Mouse (Mus musculus) CH12.LX (cell line): ENCODE data around the gene Arpp21.

Experiments
- CHD1 ChIP-seq: IDR thresholded peaks from 2 replicates; pipeline ENCODE4 v1.6.1; 2012; ENCODE audit warnings: low read depth, low read length, improper control_type of control experiment, inconsistent platforms
- CTCF ChIP-seq, 2 experiments: IDR thresholded peaks in 1 of 2; conservative IDR thresholded peaks in 1 of 2; 2 replicates each; pipeline ENCODE4 v1.5.1; 2011 to 2012; ENCODE audit warnings: low read depth in 2 of 2, low read length in 2 of 2, improper control_type of control experiment in 1 of 2, inconsistent platforms in 1 of 2, mild to moderate bottlenecking in 1 of 2, moderate library complexity in 1 of 2
- EP300 ChIP-seq: IDR thresholded peaks from 2 replicates; pipeline ENCODE4 v1.6.1; 2011; ENCODE audit warnings: low read length, improper control_type of control experiment
- JUND ChIP-seq: conservative IDR thresholded peaks from 2 replicates; pipeline ENCODE4 v1.6.1; 2011; ENCODE audit warnings: low read depth, low read length, improper control_type of control experiment
- MAX ChIP-seq: IDR thresholded peaks from 2 replicates; pipeline ENCODE4 v1.6.1; 2011; ENCODE audit warnings: low read length, improper control_type of control experiment
- MAZ ChIP-seq: IDR thresholded peaks from 2 replicates; pipeline ENCODE4 v1.6.1; 2012; ENCODE audit warnings: low read depth, mild to moderate bottlenecking, inconsistent platforms, low read length, improper control_type of control experiment, moderate library complexity
- MEF2A ChIP-seq: IDR thresholded peaks from 2 replicates; pipeline ENCODE4 v1.6.1; 2014; ENCODE audit warnings: low read depth, mild to moderate bottlenecking, inconsistent platforms, low read length, improper control_type of control experiment, borderline replicate concordance
- MYC ChIP-seq: IDR thresholded peaks from 2 replicates; pipeline ENCODE4 v1.6.1; 2011; ENCODE audit warnings: low read depth, mild to moderate bottlenecking, improper control_type of control experiment, low read length
- SIN3A ChIP-seq: IDR thresholded peaks from 2 replicates; pipeline ENCODE4 v1.6.1; 2012; ENCODE audit warnings: low read length, improper control_type of control experiment, inconsistent platforms
- ZC3H11A ChIP-seq: IDR thresholded peaks from 2 replicates; pipeline ENCODE4 v1.6.1; 2012; ENCODE audit warnings: low read depth, mild to moderate bottlenecking, inconsistent platforms, low read length, improper control_type of control experiment

DNA sequence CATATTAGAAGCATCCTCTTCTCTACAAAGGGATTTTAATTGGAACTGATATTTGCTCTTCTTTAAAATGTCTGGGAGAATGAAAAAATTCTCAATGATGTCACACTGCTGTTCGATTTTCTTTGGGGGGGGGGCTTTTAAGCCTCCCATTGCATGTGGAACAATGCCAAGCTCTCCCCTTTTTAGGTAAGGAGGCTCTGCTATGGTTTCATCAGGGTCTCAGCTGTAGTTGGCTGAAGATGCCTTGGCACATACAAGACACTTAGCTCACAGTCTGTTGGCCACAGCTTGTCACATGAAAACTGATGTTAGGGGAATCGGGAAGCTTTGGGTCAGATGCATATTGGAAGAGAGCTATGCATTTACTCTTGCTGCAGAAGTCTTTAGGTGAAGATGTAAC lies 20.2 kb upstream of the Arpp21 start:
- TF ChIP-seq SIN3A (no peak), MEF2A (no peak), CHD1 (no peak), CTCF (conservative IDR thresholded peaks at IDR 0.05 in 1 of 2, IDR thresholded peaks at IDR 0.05 in 1 of 2; ENCODE audit: low read depth in 2 of 2, low read length in 2 of 2) (no peak), MAZ (no peak), JUND (no peak), MAX (no peak), MYC (no peak), EP300 (no peak), ZC3H11A (no peak)
